Mouse (Mus musculus) spleen, postnatal 4 days (tissue): ENCODE data around the gene Ntm.

ENCODE experiments used
- DNase-seq, 2 experiments: peaks; one replicate each; pipeline ENCODE4 v3.0.0; 2022; ENCODE audit warnings: low spot score in 2 of 2

The Ntm gene

DNA sequence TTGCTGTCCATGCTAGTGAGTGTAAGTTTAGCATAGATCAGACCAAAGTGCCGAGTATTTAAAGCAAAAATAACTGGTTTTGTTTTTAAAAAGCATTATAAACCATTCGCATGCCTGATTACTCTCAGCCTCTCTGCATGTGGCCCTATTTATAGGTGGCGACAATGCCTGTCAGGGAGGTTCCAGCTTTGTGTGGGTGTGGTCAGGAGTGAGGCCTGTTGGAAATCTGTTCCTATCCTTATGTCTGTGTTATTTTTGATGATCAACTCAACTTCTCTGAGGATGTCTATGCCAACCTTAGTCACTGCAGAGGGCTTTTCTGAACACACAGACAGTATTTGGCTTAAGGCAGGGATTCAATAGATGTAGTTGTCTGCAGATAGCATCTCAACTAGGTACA lies 78.9 kb downstream of the Ntm start:
- DNase-seq, result no peak

DNA sequence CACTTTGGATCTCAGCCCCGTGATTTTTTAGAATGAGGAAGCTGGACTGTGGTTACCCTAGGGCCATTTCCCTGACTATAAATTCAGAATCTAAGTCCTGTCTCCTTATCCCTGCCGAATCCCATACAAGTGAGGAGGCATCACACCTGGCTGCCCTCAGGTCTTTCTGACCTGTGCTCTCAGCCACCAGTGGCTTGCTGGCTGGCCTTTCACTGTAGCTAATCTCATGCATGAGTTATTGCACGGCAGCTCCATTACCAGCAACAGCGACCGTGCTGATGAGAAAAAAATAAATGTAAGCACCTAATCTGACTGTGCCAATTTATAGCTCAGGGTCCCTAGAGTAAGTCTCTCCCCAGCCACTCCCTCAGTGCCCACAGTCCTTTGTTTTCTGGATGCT lies 81.3 kb downstream of the Ntm start:
- DNase-seq, result no peak

DNA sequence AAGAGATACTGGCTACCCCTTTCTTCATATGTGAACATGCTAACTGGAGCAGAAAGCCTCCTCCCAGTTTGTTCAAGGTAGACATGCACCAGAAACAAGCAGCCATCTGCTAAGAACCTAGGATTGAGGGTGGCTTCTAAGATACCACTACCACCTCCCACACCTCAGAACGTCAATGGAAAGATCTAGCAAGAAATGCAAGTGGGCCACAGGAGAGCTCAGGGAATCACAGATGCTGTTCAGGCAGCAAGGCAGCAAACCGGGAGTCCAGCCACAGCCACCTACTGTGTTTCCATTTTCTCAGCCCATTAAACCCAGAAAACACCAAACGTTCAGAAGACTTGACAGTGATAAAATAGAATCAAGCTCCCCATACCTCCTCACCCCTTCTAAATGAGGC lies 85.4 kb downstream of the Ntm start:
- DNase-seq, result no peak

DNA sequence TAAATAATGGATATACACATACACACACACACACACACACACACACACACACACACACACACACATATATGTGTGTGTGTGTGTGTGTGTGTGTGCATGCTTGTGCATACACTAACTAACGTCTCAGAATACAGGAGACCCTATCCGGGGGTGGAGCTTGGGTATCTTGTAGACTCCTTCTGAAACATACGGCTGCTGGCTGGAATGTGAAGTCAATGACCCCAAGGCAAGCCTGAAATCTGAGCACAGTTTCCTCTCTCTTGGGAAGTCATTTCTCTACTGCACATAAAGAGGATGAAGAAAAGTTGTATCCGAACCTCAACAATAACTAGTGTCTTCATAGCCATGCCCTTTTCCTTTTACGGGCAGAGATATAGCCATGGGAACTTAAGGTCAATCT lies 95.2 kb downstream of the Ntm start:
- DNase-seq, result no peak

DNA sequence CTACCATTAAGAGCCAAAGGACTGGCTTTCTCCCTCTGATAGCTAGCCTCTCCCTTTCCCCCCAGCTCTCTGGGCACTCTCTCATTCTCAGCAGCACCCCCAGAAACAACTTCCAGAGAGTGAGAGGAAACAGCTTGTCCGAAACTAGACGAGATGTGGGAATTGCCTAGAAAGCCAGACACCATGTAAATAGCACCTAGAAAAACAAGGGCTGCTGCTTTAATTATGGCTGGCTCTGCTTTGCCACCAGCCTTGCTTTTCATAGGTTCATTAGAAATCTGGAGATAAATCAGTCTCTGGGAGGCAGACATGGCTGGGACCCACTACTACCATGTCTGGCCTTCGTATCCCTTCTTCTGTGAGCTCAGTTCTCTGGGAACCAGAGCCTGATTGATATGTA lies 96.1 kb downstream of the Ntm start:
- DNase-seq, result no peak

DNA sequence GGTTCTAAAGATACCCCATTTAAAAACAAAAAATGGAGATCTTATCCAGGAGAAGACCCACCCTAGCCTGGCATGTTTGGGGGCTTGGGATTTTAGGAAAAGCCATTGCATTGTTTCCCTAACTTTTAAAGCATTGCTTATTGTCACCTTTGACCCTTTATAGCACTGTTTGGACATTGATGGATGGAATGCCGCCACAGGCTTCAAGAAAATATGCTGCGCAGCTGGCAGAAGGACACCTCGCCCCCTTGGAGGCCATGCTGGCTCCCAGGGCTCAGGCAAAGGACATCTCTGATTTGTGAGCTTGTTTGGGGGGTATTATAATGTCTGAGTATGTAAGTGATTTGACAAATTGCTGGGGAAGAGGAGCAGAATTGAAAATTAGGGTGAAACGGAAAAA lies 96.8 kb downstream of the Ntm start:
- no peak for DNase-seq

DNA sequence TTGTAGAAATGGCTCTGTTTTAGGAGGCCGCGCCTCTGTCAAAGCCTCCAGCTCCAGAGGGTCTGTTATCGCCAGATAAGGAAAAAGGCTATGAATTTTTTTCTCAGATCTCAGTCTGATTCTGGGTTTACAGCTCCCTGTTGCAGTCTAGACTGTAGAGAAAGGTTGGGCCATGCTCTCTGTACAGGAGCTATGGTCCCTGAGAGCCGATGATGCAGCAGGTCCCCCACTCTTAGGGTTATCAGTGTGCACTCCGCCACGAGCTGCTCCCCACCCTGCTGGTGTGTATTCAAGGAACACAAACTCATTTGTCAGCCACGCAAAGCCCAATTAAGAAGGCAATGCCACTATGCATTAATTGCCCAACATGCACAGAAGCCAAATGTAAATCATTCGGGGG lies 97.4 kb downstream of the Ntm start:
- no peak for DNase-seq

DNA sequence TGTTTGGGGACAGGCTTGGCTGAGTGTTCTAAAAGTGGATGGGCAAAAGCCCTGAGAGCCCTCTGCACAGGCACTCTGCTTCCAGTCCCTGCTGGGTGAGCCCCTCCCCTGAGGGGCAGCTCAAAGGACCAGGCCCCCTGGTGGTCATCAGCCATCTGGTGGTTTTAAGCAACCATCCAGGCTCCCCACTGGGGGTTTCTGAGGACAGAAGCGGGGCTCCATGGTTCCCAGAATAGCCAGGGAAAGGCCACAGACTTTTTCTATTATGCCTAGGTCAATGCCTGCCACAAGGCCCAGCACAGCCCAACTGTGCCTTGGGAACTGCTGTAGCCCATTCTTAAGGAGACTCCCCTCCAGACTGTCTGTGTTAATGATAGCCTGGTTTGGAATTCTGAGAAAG lies 98.1 kb downstream of the Ntm start:
- no peak for DNase-seq

DNA sequence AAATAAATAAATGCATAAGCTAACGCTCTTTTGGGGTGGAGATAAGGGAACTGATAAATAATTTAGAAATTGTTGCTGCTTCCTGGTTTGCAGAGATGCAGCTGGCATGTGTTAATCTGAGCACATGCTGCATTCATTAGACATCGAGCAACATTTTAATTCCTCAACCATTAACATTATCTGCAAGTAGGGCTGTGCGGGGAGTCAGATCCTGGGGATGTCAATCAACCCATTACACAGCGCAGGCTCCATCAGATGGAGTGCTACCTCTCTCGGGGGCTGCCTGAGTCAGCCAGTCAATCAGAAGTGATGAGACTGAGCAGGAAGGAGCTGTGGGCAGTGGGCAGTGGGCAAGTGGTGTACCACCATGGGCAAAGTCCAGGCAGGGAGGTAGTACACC lies 100.5 kb downstream of the Ntm start:
- no peak for DNase-seq

DNA sequence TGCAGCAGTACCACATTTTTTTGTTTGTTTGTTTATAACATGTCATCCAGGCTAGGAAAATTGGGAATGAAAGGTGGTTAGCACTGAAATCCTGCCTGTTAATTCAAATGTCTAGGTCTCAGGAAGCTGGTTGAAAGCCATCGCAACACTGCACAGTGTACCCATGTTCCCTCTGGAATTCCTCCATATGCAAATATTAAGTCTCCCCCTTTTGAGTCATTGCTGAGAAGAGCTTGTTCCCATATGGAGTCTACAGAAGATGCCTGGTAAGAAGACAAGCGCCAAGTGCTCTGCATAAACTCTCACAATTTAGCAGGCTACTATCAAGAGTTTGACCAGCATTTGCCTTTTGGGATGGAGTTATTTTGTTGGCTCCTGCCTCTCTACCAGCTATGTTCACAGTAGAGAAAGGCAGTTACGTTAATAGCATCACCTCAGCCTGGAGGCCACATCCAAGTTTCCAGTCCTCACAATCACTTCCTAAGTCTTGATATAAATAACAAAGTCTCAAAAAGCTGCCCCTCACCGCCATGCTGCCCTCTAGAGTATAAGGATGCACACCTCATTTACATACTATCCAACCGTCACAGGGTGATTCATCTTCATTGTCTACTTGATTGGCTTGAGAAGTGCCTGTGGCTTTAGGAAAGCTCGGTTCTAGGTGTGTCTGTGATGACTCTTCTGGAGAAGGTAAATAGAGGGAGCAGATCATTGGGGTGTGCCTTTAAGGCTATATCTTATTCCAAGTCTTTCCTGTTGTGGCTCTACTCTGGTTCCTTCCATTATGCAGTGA lies 103.5 kb downstream of the Ntm start:
- no peak for DNase-seq

DNA sequence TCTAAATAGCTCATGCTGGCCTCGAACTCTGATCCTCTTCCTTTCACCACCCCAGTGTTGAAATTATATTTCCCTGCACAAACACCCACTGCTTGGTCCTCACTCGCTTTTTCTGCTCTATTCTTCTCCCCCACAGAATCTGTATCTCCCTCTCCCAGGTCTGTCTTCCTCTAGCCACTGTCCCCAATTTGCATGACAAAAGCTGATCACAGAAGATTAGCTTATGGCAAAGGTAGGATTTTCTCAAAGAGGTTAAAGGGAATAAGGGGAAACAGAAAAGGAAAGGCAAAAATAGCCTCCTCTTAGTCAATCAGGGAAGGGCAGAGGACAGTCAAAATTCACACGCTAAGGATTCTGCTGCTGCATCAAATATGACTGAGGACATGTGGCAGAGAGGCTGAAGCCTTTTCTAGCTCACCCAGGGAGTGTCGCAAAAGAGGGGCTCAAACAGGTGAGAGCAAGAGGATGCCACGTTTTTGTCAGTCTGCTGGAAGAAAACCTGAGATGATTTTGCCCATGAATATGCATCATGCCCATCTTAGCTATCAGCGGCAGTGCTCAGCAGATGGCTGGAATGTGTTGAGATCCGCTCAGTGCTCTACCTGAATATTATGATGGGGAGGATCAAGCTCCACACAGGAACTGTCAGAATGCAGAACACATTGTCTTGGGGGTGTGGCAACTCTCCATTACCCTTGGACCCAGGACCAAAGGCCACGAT lies 114.0 kb downstream of the Ntm start:
- no peak for DNase-seq

DNA sequence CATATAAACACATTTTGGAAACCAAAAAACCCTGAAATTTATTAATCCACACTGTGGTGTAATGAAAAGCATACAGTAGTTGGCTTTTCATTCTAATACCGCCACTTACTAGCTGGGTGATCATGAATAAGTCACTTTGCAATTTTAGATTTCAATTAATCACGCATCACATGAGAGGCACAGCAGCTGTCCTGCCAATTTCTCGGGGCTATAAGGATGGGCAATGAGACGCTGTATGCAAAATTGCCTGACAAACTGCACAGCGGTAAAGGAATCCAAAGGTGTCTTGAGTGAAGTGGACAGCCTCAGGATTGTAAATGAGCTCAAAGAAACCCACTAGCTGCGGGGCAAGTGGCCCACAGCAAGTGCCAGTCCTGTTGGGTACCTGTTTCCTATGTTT lies 125.6 kb downstream of the Ntm start:
- no peak for DNase-seq

DNA sequence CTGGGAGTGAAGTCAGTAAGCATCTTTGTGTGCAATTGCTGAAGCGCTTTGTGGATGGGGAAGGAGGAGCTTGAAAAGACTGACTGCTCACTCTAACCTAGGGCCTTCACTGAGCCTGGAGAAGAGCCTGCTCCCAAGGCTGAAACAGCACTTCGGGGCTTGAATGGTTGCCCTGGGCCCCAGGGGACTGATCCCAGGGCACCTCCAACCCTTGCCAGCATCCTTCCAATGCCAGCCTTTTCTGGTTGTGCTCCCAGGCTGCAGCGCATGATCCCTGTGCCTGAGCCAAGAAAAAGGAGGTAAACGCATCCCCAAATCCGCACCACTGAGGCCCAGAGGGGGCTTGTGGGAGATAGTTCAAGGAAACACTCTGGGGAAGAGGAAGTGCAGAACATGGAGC lies 128.0 kb downstream of the Ntm start:
- no peak for DNase-seq

DNA sequence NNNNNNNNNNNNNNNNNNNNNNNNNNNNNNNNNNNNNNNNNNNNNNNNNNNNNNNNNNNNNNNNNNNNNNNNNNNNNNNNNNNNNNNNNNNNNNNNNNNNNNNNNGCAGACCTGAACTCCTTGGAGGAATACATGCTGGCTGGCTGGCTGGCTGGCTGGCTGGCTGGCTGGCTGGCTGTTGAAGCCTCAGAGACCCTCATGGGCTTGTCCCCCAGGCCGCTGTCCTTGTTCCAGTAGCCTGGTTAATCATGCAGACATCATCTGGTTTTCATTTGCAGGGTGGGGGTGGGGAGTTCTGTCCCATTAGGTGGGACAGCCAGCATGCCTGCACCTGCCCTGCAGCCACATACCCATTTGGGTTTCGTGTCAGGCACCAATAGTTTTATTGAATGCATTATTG lies 129.2 kb downstream of the Ntm start:
- no peak for DNase-seq

DNA sequence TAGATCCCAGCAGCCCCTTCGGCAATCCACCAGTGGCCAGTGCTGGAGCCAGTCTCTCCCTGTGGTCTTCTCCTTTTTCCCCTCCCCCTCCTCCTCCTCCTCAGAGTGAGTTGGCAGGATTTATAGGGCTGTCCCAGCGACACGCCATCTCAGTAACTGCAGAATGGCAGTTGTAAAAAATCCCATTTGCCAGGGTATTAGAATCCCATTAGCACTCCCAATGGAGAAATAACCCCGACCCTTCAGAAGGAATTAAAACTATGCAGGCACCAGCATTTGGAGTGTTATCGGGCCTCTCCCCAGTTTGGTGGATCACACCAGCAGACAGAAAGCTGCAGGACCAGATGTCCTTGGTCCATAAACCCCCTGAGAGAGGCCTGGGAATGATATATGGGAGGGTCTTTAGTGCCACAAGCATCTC lies 135.7 kb downstream of the Ntm start:
- no peak for DNase-seq

DNA sequence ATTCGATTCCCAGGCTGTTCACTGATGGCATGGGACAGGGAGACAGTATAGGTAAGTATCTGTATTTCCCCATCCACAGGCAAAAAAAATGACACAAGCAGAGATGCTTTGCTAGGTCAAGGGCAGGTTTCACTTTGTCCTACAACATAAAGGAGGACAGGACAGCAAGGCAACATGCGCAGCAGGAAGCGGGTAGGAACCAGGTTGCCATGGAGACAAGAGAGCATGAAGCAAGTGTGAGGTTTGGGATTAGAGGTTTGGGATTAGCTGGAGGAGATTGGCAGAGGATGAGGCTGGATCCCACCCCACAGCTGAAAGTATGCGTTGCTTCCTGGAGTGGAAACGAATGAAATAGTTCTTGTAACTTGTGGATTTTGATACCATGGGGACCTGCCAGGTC lies 137.7 kb downstream of the Ntm start:
- DNase-seq, result no peak

DNA sequence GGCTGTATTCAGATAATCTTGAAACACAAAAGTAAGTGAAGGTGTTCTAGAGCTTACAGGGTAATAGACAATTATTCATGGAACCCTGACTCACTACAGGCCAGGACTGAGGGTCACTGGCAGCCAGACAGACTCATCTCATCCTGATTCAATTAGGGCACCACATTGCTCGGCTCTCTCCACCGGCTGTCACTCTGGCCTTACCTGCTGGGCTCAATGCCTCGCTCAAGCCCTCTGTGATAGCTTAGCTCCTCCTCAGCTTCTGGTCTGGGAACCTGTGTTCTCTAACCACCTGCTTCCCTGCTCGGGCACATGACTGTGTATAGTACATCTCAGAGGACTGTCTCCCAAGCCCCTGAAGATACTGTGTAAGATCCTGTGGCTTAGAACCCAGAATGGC lies 139.2 kb downstream of the Ntm start:
- no peak for DNase-seq

DNA sequence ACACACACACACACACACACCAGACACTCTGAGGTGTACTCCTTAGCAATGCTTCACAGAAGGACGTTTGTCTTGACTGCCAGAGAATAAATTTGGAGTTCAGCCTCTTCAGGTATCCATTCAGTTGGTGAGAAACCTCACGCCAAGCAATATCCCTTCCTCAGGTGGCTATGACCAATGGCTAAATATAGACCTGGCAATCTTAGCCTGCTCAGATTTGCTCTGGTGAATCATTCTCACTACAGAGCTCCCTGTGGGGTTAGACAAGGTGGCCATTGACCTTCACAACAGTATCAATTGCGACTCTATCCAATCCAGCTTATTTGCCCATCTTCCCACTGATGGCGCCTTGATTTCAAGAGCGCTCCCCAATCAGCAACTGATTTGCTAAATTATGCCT lies 150.3 kb downstream of the Ntm start:
- no peak for DNase-seq

DNA sequence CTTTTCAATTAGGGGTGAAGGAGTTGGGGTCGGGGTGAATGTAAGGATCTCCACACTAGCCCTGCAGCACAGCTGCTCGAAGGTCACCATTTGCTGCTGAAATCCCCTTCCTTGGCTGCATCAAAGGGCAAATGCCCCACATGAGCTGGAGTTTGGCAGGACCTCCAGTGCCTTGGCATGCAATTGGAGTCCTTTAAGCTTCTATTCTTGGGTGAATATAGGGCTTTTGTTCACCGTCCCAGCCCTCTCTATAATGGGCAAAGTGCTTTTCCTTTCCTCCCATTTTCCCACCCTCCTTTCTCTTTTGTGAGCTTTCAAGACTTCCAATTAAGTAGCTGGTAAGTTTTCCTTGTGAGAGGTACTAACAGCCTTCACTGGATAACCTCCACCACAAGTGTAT lies 156.2 kb downstream of the Ntm start:
- no peak for DNase-seq

DNA sequence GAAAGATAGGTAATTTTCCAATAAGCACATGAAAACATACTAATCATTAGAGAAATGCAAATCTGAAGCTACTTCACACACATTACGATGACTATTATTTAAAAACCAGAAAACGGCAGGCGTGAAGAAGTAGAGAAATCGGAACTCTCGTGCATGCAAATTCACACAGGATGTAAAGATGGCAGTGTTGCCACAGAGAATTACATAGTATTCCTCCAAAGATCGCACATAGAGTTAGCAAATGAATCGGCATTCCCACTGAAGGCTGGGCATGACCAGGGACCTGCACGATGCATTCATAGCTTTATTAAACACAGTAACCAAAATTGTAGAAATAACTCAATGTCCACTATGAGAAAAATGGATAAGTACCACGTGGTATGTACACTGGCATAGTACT lies 158.5 kb downstream of the Ntm start:
- DNase-seq, result no peak

DNA sequence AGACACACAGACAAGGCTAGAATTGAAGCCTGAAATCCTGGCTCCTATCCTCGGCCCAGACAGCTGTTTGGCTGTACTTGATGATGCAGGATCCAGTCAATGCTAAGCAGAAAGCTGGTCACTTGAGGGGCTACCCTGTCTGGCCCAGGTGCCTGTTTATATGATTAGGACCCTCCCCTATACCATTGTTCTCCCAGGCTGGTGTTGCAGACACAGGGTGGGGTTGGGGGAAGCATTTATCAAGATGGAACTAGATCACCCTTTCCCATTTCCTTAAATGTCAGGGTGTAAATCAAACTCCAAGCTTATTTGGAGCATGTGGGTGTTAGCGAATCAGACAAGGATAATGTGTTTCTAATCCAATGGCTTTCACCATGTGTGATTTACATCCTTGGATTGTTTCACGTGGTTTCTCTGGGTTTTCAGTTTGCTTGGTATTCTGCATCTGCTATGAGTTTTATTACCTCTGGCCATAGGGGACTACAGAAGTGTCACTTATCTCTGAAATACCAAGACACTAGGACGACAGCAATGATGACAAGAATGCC lies 159.1 kb downstream of the Ntm start:
- DNase-seq, result no peak

DNA sequence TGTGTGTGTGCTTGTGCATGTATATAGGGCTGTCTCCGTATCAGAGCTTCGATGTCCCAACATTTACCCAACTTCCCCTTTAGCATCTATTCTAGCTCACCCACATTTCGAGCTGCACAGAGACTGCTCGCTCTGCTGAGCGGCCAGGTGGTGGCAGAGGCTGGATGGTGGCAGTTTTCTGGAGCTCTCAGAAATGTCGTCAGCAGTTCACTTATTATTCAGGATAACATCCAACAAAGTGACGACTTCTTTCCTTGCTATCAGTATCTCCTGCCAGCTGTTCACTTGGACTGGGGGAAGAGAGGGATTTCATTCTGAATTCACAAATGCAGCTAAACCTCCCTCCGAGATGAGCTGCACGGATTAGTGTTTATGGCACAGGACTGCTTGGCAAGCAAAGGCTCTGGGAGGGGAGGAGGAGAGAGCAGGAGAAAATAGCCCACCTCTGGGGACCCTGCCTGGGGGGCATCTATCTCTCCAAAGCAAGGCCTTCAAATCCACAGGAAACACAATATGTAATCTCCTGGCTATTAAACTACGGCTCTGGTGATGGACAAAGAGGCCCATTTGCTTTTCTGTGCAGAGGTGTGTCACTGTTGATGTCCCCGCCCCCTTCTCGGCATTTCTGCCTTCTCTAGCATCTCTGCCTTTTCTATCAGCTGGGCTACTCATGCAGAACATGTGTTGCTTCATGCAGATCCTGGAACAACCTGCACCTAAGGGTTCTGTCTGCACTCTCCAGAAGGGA lies 159.8 kb downstream of the Ntm start:
- no peak for DNase-seq
